Mouse (Mus musculus): ENCODE measurements around the gene Tmem255b. TPM values are rescaled to one million over a fixed set of nuclear protein-coding genes. Genes with fewer than 3 reads are reported as not detected.

The Tmem255b gene
- polyA plus RNA-seq, 1 experiment = 1.1 TPM

DNA sequence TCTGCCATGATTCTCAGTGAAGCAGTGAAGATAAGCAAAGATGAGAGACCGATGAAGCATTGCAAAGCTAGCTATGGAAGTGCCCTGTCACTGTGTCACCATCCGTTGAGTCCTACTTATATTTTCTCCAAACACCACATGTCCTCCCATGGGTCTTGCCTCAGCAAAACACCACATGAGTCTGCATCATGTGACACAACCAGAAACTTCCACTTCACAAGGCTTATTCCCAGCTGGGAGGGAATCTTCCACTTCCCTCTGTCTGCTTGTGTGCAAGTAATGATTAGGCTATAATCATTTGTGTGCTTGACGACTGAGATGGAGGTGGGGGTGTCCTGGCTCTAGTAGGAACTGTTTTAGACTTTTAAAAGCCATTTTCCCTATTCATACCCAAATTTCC is 66.2 kb downstream of the Tmem255b start:
- Histone ChIP-seq H3K4me3 (ENCODE audit: extremely low read depth, insufficient read depth, insufficient read length) (no peak overlapping the region), H3K4me1 (ENCODE audit: control insufficient read depth, insufficient read depth, insufficient read length) (no peaks in the 10 kb centered on the region), H3K27ac (ENCODE audit: insufficient read depth, low read length) (no peak overlapping the region), H3K36me3 (ENCODE audit: control insufficient read depth, insufficient read depth, low read length) (no peaks in the 10 kb centered on the region), H3K27me3 (ENCODE audit: control insufficient read depth, insufficient read depth, low read length) (no peaks in the 10 kb centered on the region)
- WGBS = 72% methylated on average over 3 of the region's 3 CpGs
- TF ChIP-seq CTCF (IDR thresholded peaks at IDR 0.05; ENCODE audit: extremely low read depth, insufficient read depth, insufficient read length, insufficient replicate concordance) (no peak), POLR2A (IDR thresholded peaks at IDR 0.05; ENCODE audit: low read depth, low read length) (no peak)
- no peak for DNase-seq (ENCODE audit: low read depth in 1 of 2, low spot score in 2 of 2)

DNA sequence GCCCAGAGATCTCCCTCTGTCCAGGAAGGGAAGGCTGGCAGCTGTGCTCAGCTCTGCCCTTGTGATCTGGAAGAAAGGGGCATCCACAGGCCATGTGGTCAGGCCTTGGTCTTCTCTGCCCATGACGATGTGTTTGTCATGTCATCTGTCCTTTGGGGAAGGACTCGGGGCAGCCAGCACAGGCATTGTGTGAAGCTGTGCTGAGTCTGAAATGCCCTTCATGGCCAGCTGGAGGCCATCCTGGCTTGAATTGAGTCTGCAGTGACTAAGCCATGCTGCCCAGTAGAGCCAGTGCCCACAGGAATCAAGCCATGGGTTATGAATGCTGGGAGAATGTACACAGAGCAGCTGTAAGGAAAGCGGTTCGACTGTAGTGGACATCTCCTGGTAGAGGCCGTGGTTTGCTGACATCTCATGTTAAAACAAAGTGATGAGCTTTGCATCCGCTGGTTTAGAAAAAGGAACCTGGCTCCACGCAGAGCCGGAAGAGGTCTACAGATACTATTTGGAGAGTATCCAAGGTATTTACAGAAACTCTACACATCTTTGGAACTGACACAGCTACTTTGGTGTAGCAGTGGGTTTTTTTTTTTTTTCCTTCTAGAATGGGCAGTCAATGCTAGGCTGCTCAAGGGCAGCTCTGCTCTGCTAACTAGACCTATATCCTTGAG is 69.1 kb downstream of the Tmem255b start:
- Histone ChIP-seq H3K36me3 (ENCODE audit: control insufficient read depth, insufficient read depth, low read length) (no peaks in the 10 kb centered on the region), H3K4me1 (ENCODE audit: control insufficient read depth, insufficient read depth, insufficient read length) (no peaks in the 10 kb centered on the region), H3K27ac (ENCODE audit: insufficient read depth, low read length) (peak overlapping the region; percentile 39; the same call in 1 of the 2 replicates), H3K27me3 (ENCODE audit: control insufficient read depth, insufficient read depth, low read length) (no peaks in the 10 kb centered on the region), H3K4me3 (ENCODE audit: extremely low read depth, insufficient read depth, insufficient read length) (no peak overlapping the region)
- DNase-seq (ENCODE audit: low read depth in 1 of 2, low spot score in 2 of 2) = no peak
- WGBS = 12% methylated on average over 8 of the region's 8 CpGs
- no peak for TF ChIP-seq CTCF (IDR thresholded peaks at IDR 0.05; ENCODE audit: extremely low read depth, insufficient read depth, insufficient read length, insufficient replicate concordance)
- TF ChIP-seq POLR2A (IDR thresholded peaks at IDR 0.05; ENCODE audit: low read depth, low read length) = no peak

DNA sequence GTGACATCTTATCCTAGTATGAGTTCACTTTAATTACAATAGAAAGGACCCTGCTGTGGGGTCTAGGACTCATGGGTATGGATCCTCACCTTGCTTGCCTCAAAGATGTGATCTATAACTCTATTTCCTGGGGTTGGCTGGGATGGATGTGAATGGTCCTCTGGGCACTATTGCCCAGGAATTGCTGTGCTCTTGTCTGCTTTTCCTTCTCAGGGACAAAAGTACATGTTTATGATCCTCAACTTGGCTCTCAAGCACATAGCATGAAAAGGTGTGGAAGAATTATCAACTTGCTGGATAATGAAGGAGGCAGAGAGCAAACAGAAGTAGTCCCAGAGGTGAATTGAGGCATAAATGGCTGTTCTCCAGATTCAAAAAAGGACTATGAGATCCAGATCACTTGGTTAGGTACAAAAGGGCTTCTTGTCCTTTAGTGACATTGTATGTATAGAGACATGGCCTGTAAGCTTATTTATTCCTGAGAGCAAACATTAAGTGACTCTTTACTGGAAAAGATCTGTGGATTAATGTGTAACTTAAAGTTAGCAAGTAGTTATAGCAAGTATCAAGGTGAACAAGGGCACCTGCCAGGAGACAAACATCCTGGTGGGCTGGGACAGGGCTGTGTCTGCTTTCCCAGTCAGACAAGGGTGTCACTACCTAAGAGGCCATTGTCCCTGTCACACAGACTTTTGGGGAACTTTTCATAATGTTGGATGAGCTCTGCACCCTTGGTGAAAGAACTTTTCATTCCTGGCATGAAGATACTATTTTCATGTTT is 70.1 kb downstream of the Tmem255b start:
- no peaks in the 10 kb centered on the region for H3K27me3 ChIP-seq (ENCODE audit: control insufficient read depth, insufficient read depth, low read length)
- no peak overlapping the region for H3K27ac ChIP-seq (ENCODE audit: insufficient read depth, low read length)
- no peak for DNase-seq (ENCODE audit: low read depth in 1 of 2, low spot score in 2 of 2)

DNA sequence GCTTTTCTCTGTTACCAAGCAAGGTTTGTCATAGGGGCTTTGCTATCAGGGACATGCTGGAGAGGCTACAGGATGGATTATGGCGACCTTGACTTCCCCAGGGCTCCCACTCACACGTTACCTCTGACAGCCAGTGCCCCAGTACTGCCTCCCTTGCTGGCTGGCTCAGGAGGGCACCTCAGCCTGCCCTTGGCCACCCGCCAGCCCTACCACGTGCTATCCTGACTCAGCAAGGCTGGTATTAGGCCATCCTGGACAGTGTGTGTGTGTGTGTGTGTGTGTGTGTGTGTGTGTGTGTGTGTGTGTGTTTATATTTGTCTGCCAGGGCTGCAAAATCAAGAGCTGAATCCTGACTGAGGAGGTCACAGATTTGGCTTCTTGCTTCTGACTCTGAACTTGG is 71.9 kb downstream of the Tmem255b start:
- Histone ChIP-seq H3K27me3 (ENCODE audit: control insufficient read depth, insufficient read depth, low read length) (no peaks in the 10 kb centered on the region), H3K4me3 (ENCODE audit: extremely low read depth, insufficient read depth, insufficient read length) (no peak overlapping the region), H3K27ac (ENCODE audit: insufficient read depth, low read length) (no peak overlapping the region), H3K4me1 (ENCODE audit: control insufficient read depth, insufficient read depth, insufficient read length) (no peaks in the 10 kb centered on the region), H3K36me3 (ENCODE audit: control insufficient read depth, insufficient read depth, low read length) (no peaks in the 10 kb centered on the region)
- no peak for DNase-seq (ENCODE audit: low read depth in 1 of 2, low spot score in 2 of 2)
- TF ChIP-seq POLR2A (IDR thresholded peaks at IDR 0.05; ENCODE audit: low read depth, low read length) (no peak), CTCF (IDR thresholded peaks at IDR 0.05; ENCODE audit: extremely low read depth, insufficient read depth, insufficient read length, insufficient replicate concordance) (no peak)
- WGBS = 18% methylated on average over 4 of the region's 4 CpGs

More for the DNA sequence above, 70.1 kb downstream of the Tmem255b start:
- Histone ChIP-seq H3K4me3 (ENCODE audit: extremely low read depth, insufficient read depth, insufficient read length) (no peak overlapping the region), H3K4me1 (ENCODE audit: control insufficient read depth, insufficient read depth, insufficient read length) (no peaks in the 10 kb centered on the region), H3K36me3 (ENCODE audit: control insufficient read depth, insufficient read depth, low read length) (no peaks in the 10 kb centered on the region)
- TF ChIP-seq POLR2A (IDR thresholded peaks at IDR 0.05; ENCODE audit: low read depth, low read length) (no peak), CTCF (IDR thresholded peaks at IDR 0.05; ENCODE audit: extremely low read depth, insufficient read depth, insufficient read length, insufficient replicate concordance) (no peak)

DNA sequence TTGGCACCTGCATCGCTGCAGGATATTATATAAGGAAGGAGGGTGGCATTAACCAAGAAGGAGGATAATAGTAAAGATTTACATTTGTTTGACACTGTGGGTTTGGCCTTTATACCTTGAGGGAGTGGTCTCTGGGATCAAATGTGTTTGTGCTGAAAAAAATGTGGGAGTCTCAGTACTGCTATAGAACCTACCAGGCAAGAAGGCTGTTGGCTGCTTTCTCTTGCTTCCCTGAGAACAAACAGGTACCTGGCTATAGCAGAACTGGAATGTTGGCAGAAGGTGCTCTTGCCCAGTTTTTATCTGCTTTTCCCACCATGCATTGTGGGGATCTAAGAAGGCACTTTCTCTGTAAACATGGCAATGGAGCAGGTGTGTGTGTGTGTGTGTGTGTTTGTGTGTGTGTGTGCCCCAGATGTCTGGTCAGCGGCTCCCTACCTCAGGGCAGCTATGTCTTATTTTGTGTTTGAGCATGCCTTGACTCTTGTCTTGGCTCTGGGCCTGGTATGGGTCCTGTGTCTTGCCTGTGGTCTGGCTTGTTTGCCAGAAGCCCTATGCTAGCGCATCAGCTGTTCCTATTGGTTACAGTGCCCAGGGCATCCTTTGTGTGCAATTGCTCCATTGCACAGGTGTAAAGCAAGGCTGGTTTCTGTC is 72.4 kb downstream of the Tmem255b start:
- H3K36me3 ChIP-seq (ENCODE audit: control insufficient read depth, insufficient read depth, low read length) = no peaks in the 10 kb centered on the region
- no peak overlapping the region for H3K4me3 ChIP-seq (ENCODE audit: extremely low read depth, insufficient read depth, insufficient read length)
- no peak for DNase-seq (ENCODE audit: low read depth in 1 of 2, low spot score in 2 of 2)
- TF ChIP-seq POLR2A (IDR thresholded peaks at IDR 0.05; ENCODE audit: low read depth, low read length) (no peak), CTCF (IDR thresholded peaks at IDR 0.05; ENCODE audit: extremely low read depth, insufficient read depth, insufficient read length, insufficient replicate concordance) (no peak)
- H3K4me1 ChIP-seq (ENCODE audit: control insufficient read depth, insufficient read depth, insufficient read length) = no peaks in the 10 kb centered on the region
- H3K27ac ChIP-seq (ENCODE audit: insufficient read depth, low read length) = no peak overlapping the region
- WGBS = 68% methylated on average over 3 of the region's 3 CpGs
- H3K27me3 ChIP-seq (ENCODE audit: control insufficient read depth, insufficient read depth, low read length) = no peaks in the 10 kb centered on the region

DNA sequence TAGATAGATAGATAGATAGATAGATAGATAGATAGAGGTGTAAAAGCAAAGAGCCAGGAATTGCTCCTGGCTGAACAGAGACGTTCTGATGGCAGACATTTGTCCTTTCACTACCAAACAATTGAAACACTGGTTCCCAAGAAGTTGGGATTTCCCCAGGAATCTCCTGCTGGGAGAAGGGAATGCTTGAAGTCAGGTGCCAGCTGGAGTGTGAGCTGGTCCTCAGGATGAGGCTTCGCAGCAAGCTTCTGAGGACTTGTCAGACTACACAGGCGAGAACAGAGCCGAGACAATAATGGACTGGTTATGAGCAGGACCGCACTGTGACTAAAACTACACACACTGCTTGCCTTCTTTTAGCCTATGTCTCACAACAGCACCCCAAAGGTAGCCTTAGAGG is 77.0 kb downstream of the Tmem255b start:
- no peak for DNase-seq (ENCODE audit: low read depth in 1 of 2, low spot score in 2 of 2)
- no peaks in the 10 kb centered on the region for H3K27me3 ChIP-seq (ENCODE audit: control insufficient read depth, insufficient read depth, low read length)
- WGBS = 86% methylated on average over 5 of the region's 5 CpGs
- H3K4me3 ChIP-seq (ENCODE audit: extremely low read depth, insufficient read depth, insufficient read length) = no peak overlapping the region
- no peak overlapping the region for H3K27ac ChIP-seq (ENCODE audit: insufficient read depth, low read length)
- TF ChIP-seq CTCF (IDR thresholded peaks at IDR 0.05; ENCODE audit: extremely low read depth, insufficient read depth, insufficient read length, insufficient replicate concordance) (no peak), POLR2A (IDR thresholded peaks at IDR 0.05; ENCODE audit: low read depth, low read length) (no peak)
- no peaks in the 10 kb centered on the region for H3K36me3 ChIP-seq (ENCODE audit: control insufficient read depth, insufficient read depth, low read length)
- no peaks in the 10 kb centered on the region for H3K4me1 ChIP-seq (ENCODE audit: control insufficient read depth, insufficient read depth, insufficient read length)

All from spleen, adult 2 months (tissue).